Mouse (Mus musculus) liver, embryonic 14.5 days (tissue): ENCODE data around the gene B4galt3. TPM values are rescaled to one million over a fixed set of nuclear protein-coding genes. Genes with fewer than 3 reads are reported as not detected.

Experiments used
- ATAC-seq: fragments of 200-750 bp; cut with Nextera tagmentation; 2 replicates; pipeline ENCODE4 v1.8.0; 2017; ENCODE audit warnings: moderate number of reproducible peaks, mild to moderate bottlenecking, moderate library complexity; ENCODE audit not compliant: insufficient read depth
- DNase-seq, 3 experiments: peaks; one replicate each; pipeline ENCODE4 v3.0.0-alpha.2; 2012 to 2013; ENCODE audit warnings: low read depth in 3 of 3, low spot score in 3 of 3
- H3K27ac ChIP-seq: fragments of 300-500 bp; sonication (generic); 2 replicates; pipeline ENCODE4 v1.5.1; 2014; ENCODE audit warnings: moderate library complexity, mild to moderate bottlenecking, control low read depth, inconsistent platforms
- H3K27me3 ChIP-seq: fragments of 300-500 bp; sonication (generic); 2 replicates; pipeline ENCODE4 v1.6.1; 2014; ENCODE audit warnings: mild to moderate bottlenecking, low read length, moderate library complexity; ENCODE audit not compliant: control insufficient read depth, insufficient read depth
- H3K36me3 ChIP-seq: fragments of 300-500 bp; sonication (generic); replicated peaks from 2 replicates; pipeline ENCODE4 v1.6.1; 2014; ENCODE audit warnings: low read depth; ENCODE audit not compliant: control insufficient read depth, insufficient read depth
- H3K4me1 ChIP-seq, 2 experiments: fragments of 200-500 bp in 1 of 2; fragments of 300-500 bp in 1 of 2; sonication (generic) in 1 of 2; replicated peaks; 2 replicates each; pipeline ENCODE4 v1.6.1; 2012 to 2014; ENCODE audit warnings: antibody characterized with exemption in 1 of 2, inconsistent platforms in 1 of 2, low read length in 1 of 2; ENCODE audit not compliant: control insufficient read depth in 2 of 2, insufficient read depth in 2 of 2
- H3K4me2 ChIP-seq: fragments of 300-500 bp; sonication (generic); 2 replicates; pipeline ENCODE4 v1.6.1; 2014; ENCODE audit warnings: low read depth, mild to moderate bottlenecking, control low read depth, moderate library complexity
- H3K4me3 ChIP-seq, 2 experiments: fragments of 200-500 bp in 1 of 2; fragments of 300-500 bp in 1 of 2; sonication (generic) in 1 of 2; 2 replicates each; pipeline ENCODE4 v1.5.1; 2012 to 2014; ENCODE audit warnings: low read depth in 2 of 2, low read length in 2 of 2, mild to moderate bottlenecking in 2 of 2, control low read depth in 1 of 2, inconsistent platforms in 1 of 2, moderate library complexity in 1 of 2; ENCODE audit not compliant: insufficient read depth in 1 of 2
- H3K9ac ChIP-seq: fragments of 300-500 bp; sonication (generic); replicated peaks from 2 replicates; pipeline ENCODE4 v1.6.1; 2014; ENCODE audit warnings: mild to moderate bottlenecking, control low read depth, moderate library complexity
- H3K9me3 ChIP-seq: fragments of 300-500 bp; sonication (generic); 2 replicates; pipeline ENCODE4 v1.6.1; 2016; ENCODE audit warnings: low read length, mixed read lengths; ENCODE audit not compliant: control insufficient read depth
- CTCF ChIP-seq: IDR thresholded peaks from 2 replicates; pipeline ENCODE4 v1.5.1; 2016; ENCODE audit warnings: antibody characterized with exemption, low read depth, control low read depth
- EP300 ChIP-seq: IDR thresholded peaks from 2 replicates; pipeline ENCODE4 v1.6.1; 2016; ENCODE audit warnings: antibody characterized with exemption, low read depth
- WGBS: fragments of 180-500 bp; shearing (Covaris S2); extraction: QIAGEN DNeasy Blood & Tissue Kit; methylation state at CpG from one replicate; pipeline ENCODE4 v1.1.7; 2014; ENCODE audit not compliant: insufficient replicate concordance; 5-methylcytosine and 5-hydroxymethylcytosine counted together
- polyA plus RNA-seq, 2 experiments: library from polyadenylated mRNA; depleted of rRNA in 1 of 2; stranded (reverse) in 1 of 2; unstranded in 1 of 2; fragments of >200 nt; fragmentation: Nextera tagmentation in 1 of 2; extraction: Ambion mirVana in 1 of 2; gene quantifications; 2 replicates each; pipeline versions ENCODE4 v1.2.1 to v1.2.3; 2012 to 2014

Gene B4galt3
- polyA plus RNA-seq, 2 experiments, result 12.7 to 14.5 TPM

DNA sequence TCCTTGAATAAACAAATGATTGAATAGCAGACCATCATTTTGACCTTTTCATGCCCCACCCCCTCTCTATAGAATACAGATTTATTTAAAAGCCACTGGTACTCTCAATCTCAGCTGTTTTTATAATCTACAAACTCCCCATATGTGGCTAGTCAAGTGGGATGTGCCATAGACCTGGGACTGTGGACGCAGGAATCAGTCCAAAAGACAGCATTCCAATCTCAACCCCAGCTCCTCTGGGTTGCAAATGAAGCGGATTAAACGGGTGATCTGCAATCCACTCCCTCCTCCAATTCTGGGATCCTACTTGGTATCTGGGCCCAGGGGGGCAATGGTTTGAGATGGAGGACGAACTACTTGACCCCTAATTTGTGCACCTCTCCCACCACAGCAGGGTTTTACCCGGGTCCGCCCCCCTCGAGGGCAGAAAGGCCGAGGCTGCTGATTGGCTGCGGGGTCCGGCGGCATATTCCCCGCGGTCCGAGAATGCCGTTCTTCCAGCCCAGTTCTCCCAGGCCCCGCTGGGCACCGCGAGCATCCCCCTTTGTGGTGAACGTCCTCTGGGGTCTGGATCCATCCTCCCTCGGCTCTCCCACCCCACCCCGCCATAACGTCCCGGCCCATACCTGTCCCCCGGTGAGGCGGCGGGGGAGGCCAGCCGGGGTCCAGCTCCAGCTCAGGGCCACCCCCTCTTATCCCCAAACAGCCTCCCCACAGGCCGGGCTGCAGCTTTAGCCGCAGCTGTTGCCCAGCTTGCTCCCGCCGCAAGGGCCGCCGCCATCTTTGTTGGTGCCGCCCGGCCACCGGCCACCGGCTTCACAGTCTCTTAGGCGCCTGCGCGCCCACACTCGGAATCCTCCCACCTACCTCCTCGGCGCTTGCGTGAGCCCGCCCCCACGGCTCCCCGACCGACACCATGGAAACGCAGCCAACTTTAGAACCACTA lies 17.3 kb downstream of the B4galt3 start, which contains the start of gene Usp21:
Gene Usp21 (minus strand): TSS at position 856 of the 946 bp plus-strand sequence.
- peaks cover 18 to 19% of the 10 kb centered on the region in 2 experiments for H3K4me1 ChIP-seq
- DNase-seq (peak; percentile 81 to 83 (median 82)), ATAC-seq (peak; percentile 93)

DNA sequence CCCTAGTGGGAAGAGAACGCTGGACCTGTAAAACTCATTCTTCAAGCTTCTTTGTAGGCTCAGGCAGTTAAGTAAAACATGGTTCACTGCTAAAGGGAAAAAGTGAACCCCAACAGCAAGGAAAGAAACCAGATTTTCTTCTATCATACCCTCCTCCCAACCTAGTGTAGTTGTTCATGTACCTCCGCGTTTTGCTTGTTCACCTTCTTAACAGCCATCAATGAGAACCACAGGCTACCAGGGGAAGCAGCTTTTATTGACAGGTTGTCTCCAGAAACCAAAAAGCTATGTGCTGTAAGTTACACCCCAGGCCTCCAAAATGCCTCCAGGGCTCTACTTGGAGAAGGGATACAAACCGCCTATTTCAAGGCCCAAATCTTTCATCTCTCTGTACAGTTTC lies 18.2 kb downstream of the B4galt3 start:
- H3K27me3 ChIP-seq, result no peaks in the 10 kb centered on the region
- 63% methylated on average over 4 of the region's 4 CpGs for WGBS
- peaks cover 21% of the 10 kb centered on the region for H3K36me3 ChIP-seq
- no peak for DNase-seq
- H3K4me3 ChIP-seq, result peak overlapping the region in 1 of 2 experiments; percentile 86; a peak in 2 of 4 replicates
- no peaks in the 10 kb centered on the region for H3K9me3 ChIP-seq
- H3K27ac ChIP-seq, result peak overlapping the region; percentile 65
- H3K9ac ChIP-seq, result no peak overlapping the region; the same call in 1 of the 2 replicates
- H3K4me2 ChIP-seq, result peak overlapping the region; percentile 67
- peaks cover 19 to 23% of the 10 kb centered on the region in 2 experiments for H3K4me1 ChIP-seq
- ATAC-seq, result no peak
- TF ChIP-seq CTCF, result no peak
- TF ChIP-seq EP300, result no peak

More for the DNA sequence above, 17.3 kb downstream of the B4galt3 start, which contains the start of gene Usp21:
- H3K4me3 ChIP-seq, result peak within 1 kb of the TSS; percentile 86 to 90
- H3K27me3 ChIP-seq, result no peaks in the 10 kb centered on the region
- H3K9me3 ChIP-seq, result no peaks in the 10 kb centered on the region
- peak within 1 kb of the TSS; percentile 95 for H3K9ac ChIP-seq
- H3K36me3 ChIP-seq, result peaks cover 26% of the 10 kb centered on the region
- H3K27ac ChIP-seq, result peak within 1 kb of the TSS; percentile 65
- TF ChIP-seq EP300 (no peak), CTCF (no peak)
- peak within 1 kb of the TSS; percentile 79 for H3K4me2 ChIP-seq
- WGBS, result 2% methylated on average over 49 of the region's 49 CpGs

GRCm38 (mm10) chr1:171293351-171293750 lies 23.2 kb downstream of the B4galt3 start:
- ATAC-seq (no peak), DNase-seq (no peak)
- 77% methylated on average over 3 of the region's 3 CpGs for whole genome bisulfite sequencing
- Histone ChIP-seq H3K4me1 (peaks cover 14 to 25% of the 10 kb centered on the region in 2 experiments), H3K4me2 (peak overlapping the region; percentile 76), H3K9ac (no peak overlapping the region), H3K27ac (no peak overlapping the region), H3K4me3 (peak overlapping the region in 1 of 2 experiments; percentile 94; a peak in 2 of 4 replicates), H3K27me3 (peaks cover 12% of the 10 kb centered on the region), H3K9me3 (no peaks in the 10 kb centered on the region), H3K36me3 (peaks cover 6% of the 10 kb centered on the region)
- TF ChIP-seq CTCF, result no peak
- no peak for TF ChIP-seq EP300

DNA sequence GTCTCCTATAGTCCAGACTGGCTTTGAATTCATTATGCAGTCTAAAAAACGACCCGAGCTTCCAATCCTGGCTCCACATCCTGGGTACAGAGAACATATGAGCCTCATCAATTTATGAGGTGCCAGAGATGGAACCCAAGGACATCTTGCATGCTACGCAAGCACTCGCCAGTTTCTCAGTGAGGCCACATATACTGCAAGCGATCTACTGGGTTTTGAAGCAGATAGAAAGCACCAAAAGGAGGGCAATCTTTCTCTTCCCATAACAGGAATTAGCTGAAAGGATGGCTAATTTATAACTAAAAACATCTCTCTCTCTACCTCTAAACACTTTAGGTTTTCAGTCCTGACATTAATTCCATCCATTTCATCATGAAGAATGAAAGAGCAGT lies 23.8 kb downstream of the B4galt3 start:
- 44% methylated on average over 5 of the region's 5 CpGs for WGBS
- Histone ChIP-seq H3K4me3 (peak overlapping the region; percentile 94 to 99), H3K27me3 (peaks cover 12% of the 10 kb centered on the region), H3K9me3 (no peaks in the 10 kb centered on the region), H3K36me3 (peaks cover 1% of the 10 kb centered on the region; the same call in 1 of the 2 replicates), H3K9ac (peak overlapping the region; percentile 95), H3K27ac (peak overlapping the region; percentile 88), H3K4me1 (peaks cover 13 to 24% of the 10 kb centered on the region in 2 experiments), H3K4me2 (peak overlapping the region; percentile 76)
- TF ChIP-seq EP300, result no peak
- TF ChIP-seq CTCF, result no peak
- DNase-seq (no peak), ATAC-seq (no peak)
